Mouse (Mus musculus): Measurements from ENCODE around the gene Mog.

DNA sequence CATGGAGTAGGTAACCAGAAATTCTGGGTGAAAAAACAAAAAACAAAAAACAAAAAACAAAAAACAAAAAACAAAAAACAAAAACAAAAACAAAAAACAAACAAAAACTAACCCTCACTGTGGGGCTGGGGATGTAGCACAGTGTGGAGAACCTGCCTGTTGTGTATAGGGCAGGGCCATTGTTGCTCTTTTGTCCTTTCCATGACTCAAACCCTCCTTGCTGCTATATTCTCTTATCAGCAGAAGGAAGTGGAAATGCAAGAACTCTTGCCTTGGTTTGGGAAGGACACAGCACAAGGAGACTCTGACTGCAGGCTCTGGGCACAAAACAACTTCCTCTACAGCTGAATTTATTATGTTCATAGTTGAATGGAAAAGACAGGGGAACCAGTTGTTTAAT, 6.9 kb downstream of the Mog start:
- TF ChIP-seq EP300 (IDR thresholded peaks at IDR 0.05; ENCODE audit: low read depth) = no peak
- no peak for TF ChIP-seq CTCF (IDR thresholded peaks at IDR 0.05; ENCODE audit: low read depth)

Measured in liver, embryonic 14.5 days (tissue).